Mouse (Mus musculus) C2C12 (cell line): Measurements from ENCODE around the gene Adam22. TPM values are rescaled to one million over a fixed set of nuclear protein-coding genes. Genes with fewer than 3 reads are reported as not detected.

Experiments used
- H3K27me3 ChIP-seq: one replicate; pipeline ENCODE4 v1.6.1; 2011; ENCODE audit not compliant: control insufficient read depth, insufficient read depth, insufficient read length
- H3K36me3 ChIP-seq: one replicate; pipeline ENCODE4 v1.6.1; 2011; ENCODE audit not compliant: control insufficient read depth, insufficient read depth
- H3K4me3 ChIP-seq: one replicate; pipeline ENCODE4 v1.5.1; 2011; ENCODE audit warnings: mild to moderate bottlenecking, control low read depth; ENCODE audit not compliant: poor library complexity, insufficient read depth, severe bottlenecking
- H3K79me2 ChIP-seq: one replicate; pipeline ENCODE4 v1.6.1; 2011; ENCODE audit not compliant: control insufficient read depth, insufficient read depth
- H3K79me3 ChIP-seq: one replicate; pipeline ENCODE4 v1.6.1; 2011; ENCODE audit warnings: low read depth, control low read depth
- H3ac ChIP-seq: one replicate; pipeline ENCODE3; 2011; ENCODE audit warnings: low read depth; ENCODE audit not compliant: control insufficient read depth, insufficient read length
- CEBPB ChIP-seq: IDR thresholded peaks from one replicate; pipeline ENCODE4 v1.6.1; 2011; ENCODE audit warnings: low read depth, mild to moderate bottlenecking, control low read depth, moderate library complexity
- CTCF ChIP-seq: IDR thresholded peaks from one replicate; pipeline ENCODE4 v1.5.1; 2011; ENCODE audit not compliant: control insufficient read depth, insufficient read depth, insufficient read length
- FOSL1 ChIP-seq: IDR thresholded peaks from one replicate; pipeline ENCODE4 v1.8.0; 2011; ENCODE audit warnings: mild to moderate bottlenecking, low read length; ENCODE audit not compliant: poor library complexity, insufficient read depth, severe bottlenecking
- MAX ChIP-seq: IDR thresholded peaks from one replicate; pipeline ENCODE4 v1.6.1; 2011; ENCODE audit warnings: mild to moderate bottlenecking, control low read depth
- MYOD1 ChIP-seq: IDR thresholded peaks from one replicate; pipeline ENCODE4 v1.6.1; 2011; ENCODE audit warnings: low read depth; ENCODE audit not compliant: control insufficient read depth, insufficient read length
- MYOG ChIP-seq: IDR thresholded peaks from one replicate; pipeline ENCODE4 v1.6.1; 2011; ENCODE audit not compliant: control insufficient read depth, insufficient read length; ENCODE audit errors: extremely low read depth
- USF1 ChIP-seq: IDR thresholded peaks from one replicate; pipeline ENCODE4 v1.6.1; 2011; ENCODE audit warnings: low read depth, mild to moderate bottlenecking, control low read depth, moderate library complexity
- polyA plus RNA-seq: library from polyadenylated mRNA; unstranded; fragments of >200 nt; fragmentation: generic; extraction: Trizol; gene quantifications from one replicate; pipeline ENCODE4 v1.2.1, GENCODE M21; 2012; ENCODE audit warnings: missing spikeins

Gene Adam22
- polyA plus RNA-seq, 1 experiment = 0.07 TPM

- Histone ChIP-seq H3ac (no peak overlapping the region), H3K36me3 (no peaks in the 10 kb centered on the region), H3K27me3 (no peaks in the 10 kb centered on the region), H3K79me3 (no peaks in the 10 kb centered on the region), H3K4me3 (no peak overlapping the region), H3K79me2 (no peaks in the 10 kb centered on the region)
- TF ChIP-seq CTCF (no peak), CEBPB (peak; percentile 24), MAX (peak; percentile 76), FOSL1 (no peak), USF1 (peak; percentile 91), MYOD1 (no peak)
Observed at GRCm38 (mm10) chr5:8293287-8293686, 74.7 kb downstream of the Adam22 start.

GRCm38 (mm10) chr5:8291496-8291895 is 76.5 kb downstream of the Adam22 start:
- H3K4me3 ChIP-seq = no peak overlapping the region
- no peaks in the 10 kb centered on the region for H3K27me3 ChIP-seq
- H3K36me3 ChIP-seq = no peaks in the 10 kb centered on the region
- TF ChIP-seq USF1 = no peak
- no peak for TF ChIP-seq MAX
- TF ChIP-seq CTCF = no peak
- no peak for TF ChIP-seq CEBPB
- no peak for TF ChIP-seq FOSL1
- no peak for TF ChIP-seq MYOD1
- TF ChIP-seq MYOG = no peak
- no peaks in the 10 kb centered on the region for H3K79me2 ChIP-seq
- no peaks in the 10 kb centered on the region for H3K79me3 ChIP-seq
- H3ac ChIP-seq = no peak overlapping the region

- TF ChIP-seq FOSL1 (no peak), CTCF (no peak), CEBPB (no peak), USF1 (no peak), MAX (no peak), MYOD1 (no peak), MYOG (no peak)
- Histone ChIP-seq H3K79me3 (no peaks in the 10 kb centered on the region), H3ac (no peak overlapping the region), H3K27me3 (no peaks in the 10 kb centered on the region), H3K36me3 (no peaks in the 10 kb centered on the region), H3K4me3 (no peak overlapping the region), H3K79me2 (no peaks in the 10 kb centered on the region)
Observed at GRCm38 (mm10) chr5:8289678-8290614, 78.0 kb downstream of the Adam22 start.

DNA sequence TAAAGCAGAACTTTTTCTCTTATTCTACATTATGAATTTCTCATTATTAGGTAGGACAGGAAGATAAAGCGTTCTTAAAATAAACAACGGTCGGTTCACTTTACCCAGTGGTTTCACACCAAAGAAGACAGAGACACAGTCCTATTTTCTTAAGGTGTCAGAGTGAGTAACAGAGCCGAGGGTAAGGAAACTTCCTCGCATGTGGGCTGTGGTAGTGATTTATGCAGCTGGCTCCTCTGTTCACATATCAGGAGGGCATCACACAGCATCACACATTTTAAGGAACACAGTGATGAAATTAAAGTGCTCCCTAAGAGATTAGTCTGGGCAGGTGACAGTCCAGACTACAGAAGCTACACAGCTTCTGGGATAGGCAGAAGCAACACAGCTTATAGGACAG is 83.8 kb downstream of the Adam22 start:
- Histone ChIP-seq H3K79me2 (no peaks in the 10 kb centered on the region), H3K79me3 (no peaks in the 10 kb centered on the region), H3K27me3 (no peaks in the 10 kb centered on the region), H3K4me3 (no peak overlapping the region), H3K36me3 (no peaks in the 10 kb centered on the region), H3ac (no peak overlapping the region)
- TF ChIP-seq FOSL1 = no peak
- TF ChIP-seq CTCF = no peak
- TF ChIP-seq MAX = no peak
- no peak for TF ChIP-seq MYOD1
- no peak for TF ChIP-seq CEBPB
- no peak for TF ChIP-seq MYOG
- TF ChIP-seq USF1 = no peak

DNA sequence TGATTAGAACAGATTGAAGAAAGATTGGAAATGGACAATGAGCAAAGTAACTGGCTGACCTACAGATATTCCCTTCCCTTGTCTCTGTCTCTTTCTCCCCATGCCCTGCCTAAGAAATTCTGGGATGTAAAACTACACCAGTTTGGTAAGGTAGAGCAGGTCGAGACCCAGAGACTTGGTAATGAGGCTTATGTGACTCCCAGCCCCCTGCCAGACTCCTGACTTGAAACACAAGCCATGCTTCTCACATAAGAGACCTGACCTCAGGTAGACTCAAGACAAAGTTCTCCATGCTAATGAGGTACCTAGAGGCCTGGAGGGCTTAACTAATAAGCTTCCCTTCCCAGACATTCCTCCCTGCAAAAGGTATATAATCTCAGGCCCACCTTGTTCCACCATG is 91.8 kb downstream of the Adam22 start:
- Histone ChIP-seq H3K79me3 (no peaks in the 10 kb centered on the region), H3K79me2 (no peaks in the 10 kb centered on the region), H3ac (no peak overlapping the region), H3K4me3 (no peak overlapping the region), H3K36me3 (no peaks in the 10 kb centered on the region), H3K27me3 (no peaks in the 10 kb centered on the region)
- TF ChIP-seq CTCF (no peak), USF1 (no peak), MYOD1 (no peak), FOSL1 (no peak), CEBPB (no peak), MYOG (no peak), MAX (no peak)

GRCm38 (mm10) chr5:8257366-8257765 is 110.6 kb downstream of the Adam22 start:
- H3K79me2 ChIP-seq = no peaks in the 10 kb centered on the region
- TF ChIP-seq MYOD1 = no peak
- TF ChIP-seq USF1 = no peak
- no peak for TF ChIP-seq CEBPB
- TF ChIP-seq FOSL1 = no peak
- TF ChIP-seq MAX = no peak
- no peak for TF ChIP-seq CTCF
- TF ChIP-seq MYOG = no peak

More at GRCm38 (mm10) chr5:8257366-8257765, 110.6 kb downstream of the Adam22 start:
- no peaks in the 10 kb centered on the region for H3K36me3 ChIP-seq
- no peak overlapping the region for H3K4me3 ChIP-seq
- no peak overlapping the region for H3ac ChIP-seq
- no peaks in the 10 kb centered on the region for H3K79me3 ChIP-seq
- H3K27me3 ChIP-seq = no peaks in the 10 kb centered on the region
